In genomic region chr1:160906057-160906557, GRCm38 (mm10) we compare ENCODE assay signal across 8 mouse cellular contexts. TPM values are rescaled to one million over a fixed set of nuclear protein-coding genes. Genes with fewer than 3 reads are reported as not detected.
DNase-seq lines count a peak whose midpoint lies in the region; ATAC-seq lines count a peak whose summit lies in the region.

Rc3h1 (plus strand) TSS chr1:160906418.

- H3K36me3 ChIP-seq in hindbrain, embryonic 12.5 days: no peaks in the 10 kb centered on the region

- H3K4me3 ChIP-seq in hindbrain, embryonic 12.5 days: peak within 1 kb of the TSS; percentile 95

- peak within 1 kb of the TSS; percentile 67 for H3K4me2 ChIP-seq in hindbrain, embryonic 12.5 days (replicated peaks)

- peak; percentile 96 for DNase-seq in NIH3T3 (ENCODE audit: low read depth)
- peak; percentile 99 to 100 for DNase-seq in cerebellum, postnatal 10 days
- DNase-seq in frontal cortex, postnatal 10 days (ENCODE audit: low spot score in 2 of 2): peak; percentile 92 to 97
- peak; percentile 97 to 99 for DNase-seq in layer of hippocampus, postnatal 14 days (ENCODE audit: low spot score in 2 of 2)
- peak; percentile 99 for DNase-seq in lung, postnatal 14 days
- DNase-seq in retina, adult 2 months (ENCODE audit: low read depth, low spot score): peak; percentile 82
- peak; percentile 97 to 100 for DNase-seq in thymus, postnatal 36 days

- H3K9me3 ChIP-seq in hindbrain, embryonic 12.5 days (replicated peaks): no peaks in the 10 kb centered on the region

- H3K27ac ChIP-seq in hindbrain, embryonic 12.5 days: peak within 1 kb of the TSS; percentile 93

- no peaks in the 10 kb centered on the region for H3K27me3 ChIP-seq in hindbrain, embryonic 12.5 days

- ATAC-seq in hindbrain, embryonic 12.5 days (ENCODE audit: low FRiP score): peak; percentile 96

- peaks cover 7% of the 10 kb centered on the region; the same call in 1 of the 2 replicates for H3K4me1 ChIP-seq in hindbrain, embryonic 12.5 days

- WGBS in hindbrain, embryonic 12.5 days: 1% methylated on average over 31 of the region's 45 CpGs

- peak within 1 kb of the TSS; percentile 93 for H3K9ac ChIP-seq in hindbrain, embryonic 12.5 days

RNA-seq across cellular contexts. Expression of gene Rc3h1, which starts in this region (rescaled TPM):
- 10.5 and 12.1 TPM in 2 replicates for polyA plus RNA-seq in hindbrain, embryonic 12.5 days (2016; fragmentation: Nextera tagmentation; extraction: Ambion mirVana)
- 10 to 100 TPM; 42.2 to 44.3 TPM for total RNA-seq in layer of hippocampus, postnatal 14 days (2021)

Comparison
In these comparisons a context has a peak if more than half of its experiments do, and no peak if none do; other contexts are left out.
1. Peak in every context shown above with its lines: DNase-seq, ATAC-seq, H3K4me3 ChIP-seq and H3K27ac ChIP-seq.